Mouse (Mus musculus) neural tube, embryonic 12.5 days (tissue): ENCODE measurements around the gene Ucn3. TPM values are rescaled to one million over a fixed set of nuclear protein-coding genes. Genes with fewer than 3 reads are reported as not detected.

Source experiments
- ATAC-seq: fragments of 200-750 bp; cut with Nextera tagmentation; 2 replicates; pipeline ENCODE4 v1.8.0; 2017; ENCODE audit warnings: low read depth, mild to moderate bottlenecking, moderate TSS enrichment, moderate library complexity; ENCODE audit not compliant: low FRiP score
- H3K27ac ChIP-seq: fragments of 300-500 bp; sonication (generic); 2 replicates; pipeline ENCODE4 v1.5.1; 2016
- H3K27me3 ChIP-seq: fragments of 300-500 bp; sonication (generic); replicated peaks from 2 replicates; pipeline ENCODE4 v1.6.1; 2016; ENCODE audit warnings: mild to moderate bottlenecking
- H3K36me3 ChIP-seq: fragments of 300-500 bp; sonication (generic); 2 replicates; pipeline ENCODE4 v1.6.1; 2016; ENCODE audit warnings: mild to moderate bottlenecking
- H3K4me1 ChIP-seq: fragments of 300-500 bp; sonication (generic); 2 replicates; pipeline ENCODE4 v1.6.1; 2016
- H3K4me2 ChIP-seq: fragments of 300-500 bp; sonication (generic); replicated peaks from 2 replicates; pipeline ENCODE4 v1.6.1; 2016; ENCODE audit warnings: mild to moderate bottlenecking
- H3K4me3 ChIP-seq: fragments of 300-500 bp; sonication (generic); 2 replicates; pipeline ENCODE4 v1.5.1; 2016
- H3K9ac ChIP-seq: fragments of 300-500 bp; sonication (generic); 2 replicates; pipeline ENCODE4 v1.6.1; 2016; ENCODE audit warnings: mild to moderate bottlenecking
- H3K9me3 ChIP-seq: fragments of 300-500 bp; sonication (generic); 2 replicates; pipeline ENCODE4 v1.6.1; 2016; ENCODE audit warnings: mild to moderate bottlenecking
- WGBS: fragments of 180-500 bp; shearing (Covaris S2); methylation state at CpG from one replicate; pipeline ENCODE4 v1.1.7; 2016; 5-methylcytosine and 5-hydroxymethylcytosine counted together
- polyA plus RNA-seq: library from polyadenylated mRNA; unstranded; fragments of >200 nt; fragmentation: Nextera tagmentation; extraction: Ambion mirVana; gene quantifications from 2 replicates; pipeline ENCODE4 v1.2.1, GENCODE M21; 2016

The Ucn3 gene
- not detected in 2 replicates for polyA plus RNA-seq

GRCm38 (mm10) chr13:3945249-3945648 lies at the start of gene Ucn3:
TSS of gene Ucn3 (minus strand) at chr13:3945349.
- WGBS = 76% methylated on average over 2 of the region's 2 CpGs
- ATAC-seq = no peak
- H3K4me1 ChIP-seq = no peaks in the 10 kb centered on the region

GRCm38 (mm10) chr13:3992081-3992480 lies 46.9 kb upstream of the Ucn3 start:
- Histone ChIP-seq H3K4me2 (no peak overlapping the region), H3K4me1 (no peaks in the 10 kb centered on the region), H3K27ac (no peak overlapping the region), H3K9me3 (no peaks in the 10 kb centered on the region), H3K9ac (no peak overlapping the region), H3K4me3 (no peak overlapping the region), H3K27me3 (no peaks in the 10 kb centered on the region), H3K36me3 (no peaks in the 10 kb centered on the region)
- no peak for ATAC-seq

More at GRCm38 (mm10) chr13:3945249-3945648, at the start of gene Ucn3:
- no peaks in the 10 kb centered on the region for H3K9me3 ChIP-seq
- no peak within 1 kb of the TSS for H3K4me3 ChIP-seq
- no peak within 1 kb of the TSS for H3K9ac ChIP-seq
- H3K27ac ChIP-seq = no peak within 1 kb of the TSS
- H3K27me3 ChIP-seq = no peaks in the 10 kb centered on the region
- H3K4me2 ChIP-seq = no peak within 1 kb of the TSS
- no peaks in the 10 kb centered on the region for H3K36me3 ChIP-seq

GRCm38 (mm10) chr13:3968849-3969248 lies 23.7 kb upstream of the Ucn3 start:
- no peak overlapping the region for H3K4me3 ChIP-seq
- 93% methylated on average over 4 of the region's 4 CpGs for WGBS
- no peak for ATAC-seq
- H3K9me3 ChIP-seq = no peaks in the 10 kb centered on the region
- H3K9ac ChIP-seq = no peak overlapping the region
- no peaks in the 10 kb centered on the region for H3K36me3 ChIP-seq
- no peak overlapping the region for H3K4me2 ChIP-seq
- H3K27me3 ChIP-seq = no peaks in the 10 kb centered on the region
- no peaks in the 10 kb centered on the region for H3K4me1 ChIP-seq
- H3K27ac ChIP-seq = no peak overlapping the region

GRCm38 (mm10) chr13:3951198-3951914 lies 6.2 kb upstream of the Ucn3 start:
- H3K4me3 ChIP-seq = no peak overlapping the region
- H3K27me3 ChIP-seq = no peaks in the 10 kb centered on the region
- ATAC-seq = no peak
- 81% methylated on average over 6 of the region's 6 CpGs for WGBS
- H3K9me3 ChIP-seq = no peaks in the 10 kb centered on the region
- no peak overlapping the region for H3K4me2 ChIP-seq
- no peak overlapping the region for H3K9ac ChIP-seq
- H3K27ac ChIP-seq = no peak overlapping the region
- no peaks in the 10 kb centered on the region for H3K4me1 ChIP-seq
- no peaks in the 10 kb centered on the region for H3K36me3 ChIP-seq

- Histone ChIP-seq H3K27me3 (no peaks in the 10 kb centered on the region), H3K4me2 (no peak overlapping the region), H3K36me3 (no peaks in the 10 kb centered on the region), H3K4me3 (no peak overlapping the region), H3K27ac (no peak overlapping the region), H3K9ac (no peak overlapping the region), H3K9me3 (no peaks in the 10 kb centered on the region), H3K4me1 (no peaks in the 10 kb centered on the region)
- ATAC-seq = no peak
- WGBS = 92% methylated on average over 4 of the region's 4 CpGs
Observed at GRCm38 (mm10) chr13:3949477-3949876, 4.3 kb upstream of the Ucn3 start.

- Histone ChIP-seq H3K4me2 (no peak overlapping the region), H3K4me3 (no peak overlapping the region), H3K4me1 (no peaks in the 10 kb centered on the region), H3K27ac (no peak overlapping the region), H3K9ac (no peak overlapping the region), H3K9me3 (no peaks in the 10 kb centered on the region), H3K27me3 (no peaks in the 10 kb centered on the region), H3K36me3 (no peaks in the 10 kb centered on the region)
- no peak for ATAC-seq
- WGBS = 90% methylated on average over 4 of the region's 4 CpGs
Observed at GRCm38 (mm10) chr13:3947267-3947666, 2.1 kb upstream of the Ucn3 start.

- no peaks in the 10 kb centered on the region for H3K9me3 ChIP-seq
- no peak overlapping the region for H3K27ac ChIP-seq
- no peak overlapping the region for H3K9ac ChIP-seq
- no peak overlapping the region for H3K4me2 ChIP-seq
- no peak overlapping the region for H3K4me3 ChIP-seq
- H3K36me3 ChIP-seq = no peaks in the 10 kb centered on the region
- no peak for ATAC-seq
- no peaks in the 10 kb centered on the region for H3K4me1 ChIP-seq
- no peaks in the 10 kb centered on the region for H3K27me3 ChIP-seq
- 81% methylated on average over 7 of the region's 7 CpGs for WGBS
Observed at GRCm38 (mm10) chr13:3944699-3945098, 450 bp downstream of the Ucn3 start.

- H3K4me2 ChIP-seq = no peak overlapping the region
- WGBS = 91% methylated on average over 6 of the region's 6 CpGs
Observed at GRCm38 (mm10) chr13:3926046-3926445, 19.1 kb downstream of the Ucn3 start.

GRCm38 (mm10) chr13:3925632-3926031 lies 19.5 kb downstream of the Ucn3 start:
- no peak overlapping the region for H3K9ac ChIP-seq
- H3K4me3 ChIP-seq = no peak overlapping the region
- H3K27ac ChIP-seq = no peak overlapping the region
- H3K4me1 ChIP-seq = no peaks in the 10 kb centered on the region
- H3K4me2 ChIP-seq = no peak overlapping the region
- no peaks in the 10 kb centered on the region for H3K36me3 ChIP-seq
- ATAC-seq = no peak
- WGBS = 85% methylated on average over 6 of the region's 6 CpGs
- H3K9me3 ChIP-seq = no peaks in the 10 kb centered on the region
- H3K27me3 ChIP-seq = no peaks in the 10 kb centered on the region

More at GRCm38 (mm10) chr13:3926046-3926445, 19.1 kb downstream of the Ucn3 start:
- Histone ChIP-seq H3K4me3 (no peak overlapping the region), H3K9ac (no peak overlapping the region), H3K36me3 (no peaks in the 10 kb centered on the region), H3K9me3 (no peaks in the 10 kb centered on the region), H3K27ac (no peak overlapping the region), H3K27me3 (no peaks in the 10 kb centered on the region), H3K4me1 (no peaks in the 10 kb centered on the region)
- ATAC-seq = no peak

GRCm38 (mm10) chr13:3924483-3924882 lies 20.7 kb downstream of the Ucn3 start:
- H3K4me2 ChIP-seq = no peak overlapping the region
- 89% methylated on average over 5 of the region's 5 CpGs for WGBS
- H3K9me3 ChIP-seq = no peaks in the 10 kb centered on the region
- no peaks in the 10 kb centered on the region for H3K36me3 ChIP-seq
- H3K9ac ChIP-seq = no peak overlapping the region
- no peak for ATAC-seq
- H3K27ac ChIP-seq = no peak overlapping the region
- no peaks in the 10 kb centered on the region for H3K4me1 ChIP-seq
- H3K27me3 ChIP-seq = no peaks in the 10 kb centered on the region
- H3K4me3 ChIP-seq = no peak overlapping the region

- H3K9ac ChIP-seq = peak within 1 kb of the TSS; percentile 81
- WGBS = under 1% methylated on average over 52 of the region's 52 CpGs
Observed at GRCm38 (mm10) chr13:3917571-3918311, 27.4 kb downstream of the Ucn3 start, which contains the start of the genes Net1 and Tubal3. TSS of gene Net1 (minus strand) at chr13:3918220. TSS of gene Tubal3 (plus strand) at chr13:3918274.

GRCm38 (mm10) chr13:3913504-3913903 lies 31.6 kb downstream of the Ucn3 start:
- no peaks in the 10 kb centered on the region; the same call in 1 of the 2 replicates for H3K9me3 ChIP-seq
- WGBS = 91% methylated on average over 4 of the region's 4 CpGs

More at GRCm38 (mm10) chr13:3917571-3918311, 27.4 kb downstream of the Ucn3 start, which contains the start of the genes Net1 and Tubal3:
- ATAC-seq = peak; percentile 100
- Histone ChIP-seq H3K27ac (no peak within 1 kb of the TSS), H3K36me3 (peaks cover 14% of the 10 kb centered on the region; the same call in 1 of the 2 replicates), H3K4me2 (peak within 1 kb of the TSS; percentile 70), H3K9me3 (no peaks in the 10 kb centered on the region; the same call in 1 of the 2 replicates), H3K4me3 (peak within 1 kb of the TSS; percentile 77), H3K27me3 (no peaks in the 10 kb centered on the region), H3K4me1 (peaks cover 4% of the 10 kb centered on the region; the same call in 1 of the 2 replicates)

More at GRCm38 (mm10) chr13:3913504-3913903, 31.6 kb downstream of the Ucn3 start:
- Histone ChIP-seq H3K4me3 (no peak overlapping the region), H3K4me1 (peaks cover 4% of the 10 kb centered on the region; the same call in 1 of the 2 replicates), H3K36me3 (peaks cover 23% of the 10 kb centered on the region; the same call in 1 of the 2 replicates), H3K27ac (no peak overlapping the region), H3K4me2 (no peak overlapping the region), H3K27me3 (no peaks in the 10 kb centered on the region), H3K9ac (no peak overlapping the region)
- no peak for ATAC-seq
